Mouse (Mus musculus) E14TG2a.4 (cell line): ENCODE data around the gene Prrxl1.

Experiments used
- CTCF ChIP-seq: conservative IDR thresholded peaks from 2 replicates; pipeline ENCODE4 v1.5.1; 2014; ENCODE audit warnings: low read length
- NANOG ChIP-seq: IDR thresholded peaks from 2 replicates; pipeline ENCODE4 v1.6.1; 2014; ENCODE audit warnings: borderline replicate concordance, low read length, mixed read lengths

- TF ChIP-seq CTCF, result no peak
- TF ChIP-seq NANOG, result no peak
Measured at GRCm38 (mm10) chr14:32683251-32683838, 84.1 kb downstream of the Prrxl1 start.
